9 mouse cellular contexts compared by ENCODE assay signal in genomic region chr9:57769539-57770069, GRCm38 (mm10). TPM values are rescaled to one million over a fixed set of nuclear protein-coding genes. Genes with fewer than 3 reads are reported as not detected.
DNase-seq lines count a peak whose midpoint lies in the region; ATAC-seq lines count a peak whose summit lies in the region.
"Had no signal": no experiment of that assay in that cellular context is flagged by ENCODE, and none has a peak within 500 bp of the region (broad histone marks: within the 10 kb centered on the region; RNA-seq: fewer than 3 reads in every experiment).

No protein-coding gene starts in this region.

- no peaks in the 10 kb centered on the region for H3K9me3 ChIP-seq in lung, embryonic 16.5 days (ENCODE audit: control insufficient read depth, low read length)
- 0 out of 2 replicates have a peak, but pooled peaks cover 2% of the 10 kb centered on the region for H3K9me3 ChIP-seq in erythroblast, embryonic 14.5 days (ENCODE audit: control insufficient read depth, low read length)
- no peaks in the 10 kb centered on the region for H3K9me3 ChIP-seq in liver, embryonic 11.5 days (ENCODE audit: control insufficient read depth, low read length)

- H3K36me3 ChIP-seq in lung, embryonic 16.5 days (ENCODE audit: control insufficient read depth, insufficient read depth, low read length) = no peaks in the 10 kb centered on the region
- peaks cover 25% of the 10 kb centered on the region for H3K36me3 ChIP-seq in erythroblast, embryonic 14.5 days (ENCODE audit: control insufficient read depth)
- no peaks in the 10 kb centered on the region for H3K36me3 ChIP-seq in liver, embryonic 11.5 days (ENCODE audit: control insufficient read depth, insufficient read depth, low read length)

- no peak overlapping the region for H3K4me3 ChIP-seq in lung, embryonic 16.5 days (ENCODE audit: low read length)
- H3K4me3 ChIP-seq in erythroblast, embryonic 14.5 days (replicated peaks) = peak overlapping the region; percentile 57
- H3K4me3 ChIP-seq in liver, embryonic 11.5 days (ENCODE audit: low read depth, low read length) = no peak overlapping the region

- H3K27me3 ChIP-seq in lung, embryonic 16.5 days (ENCODE audit: control insufficient read depth, insufficient read depth, low read depth, low read length) = no peaks in the 10 kb centered on the region
- peaks cover 7% of the 10 kb centered on the region for H3K27me3 ChIP-seq in erythroblast, embryonic 14.5 days (ENCODE audit: control insufficient read depth)
- no peaks in the 10 kb centered on the region for H3K27me3 ChIP-seq in liver, embryonic 11.5 days (replicated peaks; ENCODE audit: control insufficient read depth, insufficient read depth, low read length)

- ATAC-seq in lung, embryonic 16.5 days (ENCODE audit: low read depth) = no peak
- peak; percentile 87 for ATAC-seq in liver, embryonic 11.5 days (replicated peaks; ENCODE audit: low FRiP score)

- 30% methylated on average over 2 of the region's 2 CpGs for WGBS in lung, embryonic 16.5 days
- 48% methylated on average over 2 of the region's 2 CpGs for WGBS in liver, embryonic 11.5 days

- no peak overlapping the region for H3K4me2 ChIP-seq in lung, embryonic 16.5 days (ENCODE audit: low read depth, low read length)
- H3K4me2 ChIP-seq in liver, embryonic 11.5 days = peak overlapping the region; percentile 52

- peaks cover 4% of the 10 kb centered on the region; the same call in 1 of the 2 replicates for H3K4me1 ChIP-seq in lung, embryonic 16.5 days (replicated peaks; ENCODE audit: control insufficient read depth, insufficient read depth, low read length)
- H3K4me1 ChIP-seq in erythroblast, embryonic 14.5 days (ENCODE audit: control insufficient read depth) = peaks cover 88% of the 10 kb centered on the region
- H3K4me1 ChIP-seq in liver, embryonic 11.5 days (replicated peaks; ENCODE audit: control insufficient read depth, insufficient read depth, low read length) = peaks cover 48% of the 10 kb centered on the region

- DNase-seq in lung, postnatal 4 days = no peak
- peak; percentile 55 for DNase-seq in liver, embryonic 11.5 days (ENCODE audit: low spot score)
- DNase-seq in thymus, postnatal 14 days = peak; percentile 85
- no peak for DNase-seq in urinary bladder, postnatal 36 days (ENCODE audit: low spot score in 2 of 2)
- no peak for DNase-seq in cerebellum, postnatal 4 days (ENCODE audit: low spot score in 2 of 2)
- DNase-seq: cerebellum, adult 9-10 months; kidney, adult 8-10 months had no signal

- 0 out of 2 replicates have a peak overlapping the region, but pooled peaks have one; percentile 31 for H3K27ac ChIP-seq in lung, embryonic 16.5 days (ENCODE audit: low read length)
- H3K27ac ChIP-seq in liver, embryonic 11.5 days (ENCODE audit: low read depth, low read length) = peak overlapping the region; percentile 97

- H3K9ac ChIP-seq in lung, embryonic 16.5 days (ENCODE audit: low read length) = no peak overlapping the region
- H3K9ac ChIP-seq in liver, embryonic 11.5 days (ENCODE audit: low read depth, low read length) = peak overlapping the region; percentile 32

RNA-seq across cellular contexts. Expression of gene Clk3, which starts 3.9 kb away (rescaled TPM):
- 76.6 and 89.5 TPM in 2 replicates for polyA plus RNA-seq in lung, embryonic 16.5 days (2015; fragmentation: Nextera tagmentation; extraction: Ambion mirVana)
- 38.9 and 44.4 TPM in 2 replicates for polyA plus RNA-seq in erythroblast, embryonic 14.5 days (2012)
- 85.0 and 85.1 TPM in 2 replicates for polyA plus RNA-seq in liver, embryonic 11.5 days (2014; fragmentation: Nextera tagmentation; extraction: Ambion mirVana)

Comparison
In these comparisons a context has a peak if more than half of its experiments do, and no peak if none do; other contexts are left out.
1. DNase-seq: peak in liver, embryonic 11.5 days (single experiment) and thymus, postnatal 14 days (single experiment); none in lung, postnatal 4 days (0 of 2), urinary bladder, postnatal 36 days (0 of 2) and cerebellum, postnatal 4 days (0 of 2).